Mouse (Mus musculus): Measurements from ENCODE around the gene Lgr5. TPM values are rescaled to one million over a fixed set of nuclear protein-coding genes. Genes with fewer than 3 reads are reported as not detected.

The Lgr5 gene
- polyA plus RNA-seq, 1 experiment from 2014 or later = 2.3 TPM

DNA sequence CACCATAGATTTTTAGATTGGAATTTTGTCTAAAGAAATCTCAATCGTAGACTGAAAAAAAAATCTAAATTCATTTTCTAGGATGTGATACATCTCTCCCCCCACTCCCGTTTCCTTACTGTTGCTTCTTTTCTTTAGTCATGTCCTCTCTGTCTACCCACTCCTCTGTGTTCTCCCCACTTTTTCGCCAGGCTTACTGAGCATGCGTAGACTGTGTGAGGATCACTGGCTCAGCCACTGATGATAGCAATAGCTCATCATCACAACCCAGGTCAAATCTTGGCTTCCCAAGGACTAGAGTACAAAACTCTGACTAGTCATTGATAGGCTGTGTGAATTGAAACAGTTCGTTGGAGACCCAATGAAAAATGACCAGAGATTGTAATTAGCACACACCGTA is 6.1 kb upstream of the Lgr5 start:
- WGBS = 81% methylated on average over 6 of the region's 6 CpGs

GRCm38 (mm10) chr10:115593221-115593620 is 5.6 kb upstream of the Lgr5 start:
- Histone ChIP-seq H3K4me3 (ENCODE audit: low read length) (no peak overlapping the region), H3K4me1 (replicated peaks; ENCODE audit: control insufficient read depth, insufficient read depth, low read length) (peaks cover under 1% of the 10 kb centered on the region; the same call in 1 of the 2 replicates), H3K27ac (ENCODE audit: low read length) (no peak overlapping the region), H3K36me3 (ENCODE audit: control insufficient read depth, insufficient read depth, low read length) (no peaks in the 10 kb centered on the region), H3K9ac (ENCODE audit: low read length) (no peak overlapping the region), H3K27me3 (ENCODE audit: control insufficient read depth, insufficient read depth, low read depth, low read length) (peaks cover 6% of the 10 kb centered on the region), H3K4me2 (ENCODE audit: low read depth, low read length) (no peak overlapping the region), H3K9me3 (ENCODE audit: control insufficient read depth, low read length) (no peaks in the 10 kb centered on the region)
- WGBS = 50% methylated on average over 11 of the region's 11 CpGs
- ATAC-seq (ENCODE audit: low read depth) = no peak

More for the DNA sequence above, 6.1 kb upstream of the Lgr5 start:
- peaks cover 5% of the 10 kb centered on the region; the same call in 1 of the 2 replicates for H3K27me3 ChIP-seq (ENCODE audit: control insufficient read depth, insufficient read depth, low read depth, low read length)
- no peak overlapping the region for H3K9ac ChIP-seq (ENCODE audit: low read length)
- no peak overlapping the region for H3K4me3 ChIP-seq (ENCODE audit: low read length)
- H3K27ac ChIP-seq (ENCODE audit: low read length) = no peak overlapping the region
- H3K36me3 ChIP-seq (ENCODE audit: control insufficient read depth, insufficient read depth, low read length) = no peaks in the 10 kb centered on the region
- H3K9me3 ChIP-seq (ENCODE audit: control insufficient read depth, low read length) = no peaks in the 10 kb centered on the region
- no peak for ATAC-seq (ENCODE audit: low read depth)
- H3K4me2 ChIP-seq (ENCODE audit: low read depth, low read length) = no peak overlapping the region
- H3K4me1 ChIP-seq (replicated peaks; ENCODE audit: control insufficient read depth, insufficient read depth, low read length) = no peaks in the 10 kb centered on the region

DNA sequence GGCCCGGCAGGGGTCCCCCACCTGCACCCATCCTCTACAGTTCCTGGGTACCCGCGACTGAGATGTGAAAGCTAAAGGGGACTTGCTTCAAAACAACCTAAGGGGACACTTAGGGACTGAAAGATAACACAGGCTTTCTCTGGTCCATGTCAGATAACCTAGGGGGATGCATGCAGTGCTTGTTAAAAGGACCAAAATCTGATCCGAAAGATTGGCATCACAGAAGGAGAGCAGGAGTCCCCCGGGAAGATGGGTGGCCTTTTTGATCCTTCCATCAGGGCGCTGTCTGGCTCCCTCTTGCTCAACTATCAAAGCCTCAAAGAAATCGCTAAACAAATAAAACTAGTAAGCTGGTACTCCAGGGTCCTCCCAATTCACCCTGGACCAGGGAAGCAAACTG is 399 bp upstream of the Lgr5 start:
- Histone ChIP-seq H3K36me3 (ENCODE audit: control insufficient read depth, insufficient read depth, low read length) (no peaks in the 10 kb centered on the region), H3K27ac (ENCODE audit: low read length) (no peak overlapping the region), H3K27me3 (ENCODE audit: control insufficient read depth, insufficient read depth, low read depth, low read length) (peaks cover 35% of the 10 kb centered on the region), H3K4me2 (ENCODE audit: low read depth, low read length) (peak overlapping the region; percentile 98), H3K4me3 (ENCODE audit: low read length) (peak overlapping the region; percentile 57), H3K9ac (ENCODE audit: low read length) (0 out of 2 replicates have a peak overlapping the region, but pooled peaks have one; percentile 39), H3K9me3 (ENCODE audit: control insufficient read depth, low read length) (no peaks in the 10 kb centered on the region), H3K4me1 (replicated peaks; ENCODE audit: control insufficient read depth, insufficient read depth, low read length) (peaks cover 10% of the 10 kb centered on the region)
- ATAC-seq (ENCODE audit: low read depth) = no peak
- 2% methylated on average over 7 of the region's 7 CpGs for WGBS

DNA sequence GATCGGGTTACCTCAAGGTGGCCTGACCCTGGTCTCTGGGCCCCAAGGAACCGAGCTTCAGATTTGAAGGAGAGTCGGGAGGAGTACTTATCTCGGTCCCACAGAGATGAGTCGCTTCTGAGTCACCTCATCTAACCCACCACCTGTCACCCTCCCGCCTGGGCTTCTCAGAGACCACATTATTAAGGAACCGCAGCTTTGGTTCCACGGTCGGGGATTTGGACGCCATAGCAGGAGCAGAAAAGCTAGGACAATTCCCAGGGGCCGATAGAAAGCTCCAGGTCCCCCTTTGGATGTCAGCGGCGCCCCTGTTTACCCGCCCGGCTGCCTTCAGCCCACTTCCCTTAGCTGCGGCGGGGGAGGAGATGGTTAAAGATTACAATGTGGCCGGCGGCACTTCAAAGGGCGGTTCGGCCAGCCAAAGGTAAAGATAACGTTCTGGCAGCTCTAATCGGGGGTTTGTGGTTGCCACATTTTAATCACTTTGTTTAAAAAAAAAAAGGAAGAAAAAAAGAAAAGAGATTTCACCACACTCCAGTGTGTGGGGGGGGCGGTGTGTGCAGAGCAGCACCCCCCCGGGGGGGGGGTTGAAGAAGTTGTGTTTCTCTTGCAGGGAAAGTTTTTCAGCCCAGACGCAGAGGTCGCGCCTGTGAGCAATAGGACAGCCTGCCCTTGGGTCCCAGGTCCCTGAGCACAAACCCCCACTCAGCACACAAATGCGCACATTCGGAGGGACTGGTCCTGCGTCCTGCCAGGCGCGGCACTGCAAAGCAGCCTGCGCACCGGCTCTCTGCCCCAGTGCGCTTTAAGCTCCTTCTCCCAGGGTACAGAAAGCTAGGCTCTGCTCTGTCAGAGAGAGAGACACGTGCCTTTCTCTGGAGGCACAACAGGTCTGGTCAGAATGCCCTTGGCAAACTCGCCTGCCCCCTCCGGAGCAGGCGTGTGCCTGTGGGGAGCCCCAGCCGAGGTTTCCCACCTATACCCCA is 1.0 kb downstream of the Lgr5 start:
- no peaks in the 10 kb centered on the region for H3K36me3 ChIP-seq (ENCODE audit: control insufficient read depth, insufficient read depth, low read length)
- peak overlapping the region; percentile 98 for H3K4me2 ChIP-seq (ENCODE audit: low read depth, low read length)
- peaks cover 10% of the 10 kb centered on the region for H3K4me1 ChIP-seq (replicated peaks; ENCODE audit: control insufficient read depth, insufficient read depth, low read length)
- H3K27me3 ChIP-seq (ENCODE audit: control insufficient read depth, insufficient read depth, low read depth, low read length) = peaks cover 40% of the 10 kb centered on the region
- H3K4me3 ChIP-seq (ENCODE audit: low read length) = peak overlapping the region; percentile 57
- WGBS = under 1% methylated on average over 41 of the region's 41 CpGs
- peak; percentile 77 for ATAC-seq (ENCODE audit: low read depth)
- H3K27ac ChIP-seq (ENCODE audit: low read length) = no peak overlapping the region
- H3K9me3 ChIP-seq (ENCODE audit: control insufficient read depth, low read length) = no peaks in the 10 kb centered on the region
- H3K9ac ChIP-seq (ENCODE audit: low read length) = no peak overlapping the region; the same call in 1 of the 2 replicates

- peak overlapping the region; percentile 98 for H3K4me2 ChIP-seq (ENCODE audit: low read depth, low read length)
- no peaks in the 10 kb centered on the region for H3K36me3 ChIP-seq (ENCODE audit: control insufficient read depth, insufficient read depth, low read length)
- H3K9me3 ChIP-seq (ENCODE audit: control insufficient read depth, low read length) = no peaks in the 10 kb centered on the region
- no peak overlapping the region for H3K27ac ChIP-seq (ENCODE audit: low read length)
- under 1% methylated on average over 21 of the region's 21 CpGs for WGBS
- H3K4me1 ChIP-seq (replicated peaks; ENCODE audit: control insufficient read depth, insufficient read depth, low read length) = peaks cover 10% of the 10 kb centered on the region
- ATAC-seq (ENCODE audit: low read depth) = no peak
- H3K4me3 ChIP-seq (ENCODE audit: low read length) = peak overlapping the region; percentile 57
- H3K27me3 ChIP-seq (ENCODE audit: control insufficient read depth, insufficient read depth, low read depth, low read length) = peaks cover 43% of the 10 kb centered on the region
- H3K9ac ChIP-seq (ENCODE audit: low read length) = no peak overlapping the region
These were observed 1.9 kb downstream of the Lgr5 start for GRCm38 (mm10) chr10:115585491-115586245.

DNA sequence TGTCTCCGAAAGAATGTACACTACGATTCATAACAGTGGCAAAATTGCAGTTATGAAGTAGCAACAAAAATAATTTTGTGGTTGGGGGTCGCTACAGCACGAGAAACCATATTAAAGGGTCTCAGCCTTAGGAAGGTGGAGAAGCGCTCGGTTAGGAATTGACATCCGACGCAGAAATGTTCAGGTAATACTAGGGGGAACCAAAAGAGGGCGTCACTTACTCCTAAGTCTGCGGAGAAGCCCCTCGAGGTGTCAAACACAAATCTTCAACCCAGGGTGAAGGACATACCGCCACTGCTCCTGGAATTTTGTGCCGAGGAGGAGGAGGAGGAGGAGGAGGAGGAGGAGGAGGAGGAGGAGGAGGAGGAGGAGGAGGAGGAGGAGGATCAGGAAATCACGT is 2.9 kb downstream of the Lgr5 start:
- Histone ChIP-seq H3K4me2 (ENCODE audit: low read depth, low read length) (no peak overlapping the region), H3K9ac (ENCODE audit: low read length) (no peak overlapping the region), H3K4me3 (ENCODE audit: low read length) (no peak overlapping the region), H3K4me1 (replicated peaks; ENCODE audit: control insufficient read depth, insufficient read depth, low read length) (peaks cover 11% of the 10 kb centered on the region), H3K27me3 (ENCODE audit: control insufficient read depth, insufficient read depth, low read depth, low read length) (peaks cover 47% of the 10 kb centered on the region), H3K36me3 (ENCODE audit: control insufficient read depth, insufficient read depth, low read length) (no peaks in the 10 kb centered on the region), H3K27ac (ENCODE audit: low read length) (no peak overlapping the region), H3K9me3 (ENCODE audit: control insufficient read depth, low read length) (no peaks in the 10 kb centered on the region)
- 25% methylated on average over 13 of the region's 14 CpGs for WGBS
- no peak for ATAC-seq (ENCODE audit: low read depth)

- H3K9ac ChIP-seq (ENCODE audit: low read length) = no peak overlapping the region
- ATAC-seq (ENCODE audit: low read depth) = no peak
- H3K27ac ChIP-seq (ENCODE audit: low read length) = no peak overlapping the region
- no peak overlapping the region for H3K4me3 ChIP-seq (ENCODE audit: low read length)
- H3K9me3 ChIP-seq (ENCODE audit: control insufficient read depth, low read length) = no peaks in the 10 kb centered on the region
- no peaks in the 10 kb centered on the region for H3K36me3 ChIP-seq (ENCODE audit: control insufficient read depth, insufficient read depth, low read length)
- peaks cover 39% of the 10 kb centered on the region for H3K27me3 ChIP-seq (ENCODE audit: control insufficient read depth, insufficient read depth, low read depth, low read length)
- H3K4me2 ChIP-seq (ENCODE audit: low read depth, low read length) = no peak overlapping the region
- peaks cover 11% of the 10 kb centered on the region for H3K4me1 ChIP-seq (replicated peaks; ENCODE audit: control insufficient read depth, insufficient read depth, low read length)
- 86% methylated on average over 3 of the region's 3 CpGs for WGBS
These were observed 4.5 kb downstream of the Lgr5 start for GRCm38 (mm10) chr10:115583071-115583470.

- WGBS = 58% methylated on average over 9 of the region's 9 CpGs
- no peaks in the 10 kb centered on the region for H3K9me3 ChIP-seq (ENCODE audit: control insufficient read depth, low read length)
- no peaks in the 10 kb centered on the region for H3K36me3 ChIP-seq (ENCODE audit: control insufficient read depth, insufficient read depth, low read length)
- no peak overlapping the region for H3K27ac ChIP-seq (ENCODE audit: low read length)
- no peak for ATAC-seq (ENCODE audit: low read depth)
- peaks cover 28% of the 10 kb centered on the region for H3K27me3 ChIP-seq (ENCODE audit: control insufficient read depth, insufficient read depth, low read depth, low read length)
- H3K9ac ChIP-seq (ENCODE audit: low read length) = no peak overlapping the region
- H3K4me2 ChIP-seq (ENCODE audit: low read depth, low read length) = no peak overlapping the region
- no peak overlapping the region for H3K4me3 ChIP-seq (ENCODE audit: low read length)
- H3K4me1 ChIP-seq (replicated peaks; ENCODE audit: control insufficient read depth, insufficient read depth, low read length) = peaks cover 3% of the 10 kb centered on the region
These were observed 5.6 kb downstream of the Lgr5 start for GRCm38 (mm10) chr10:115581971-115582370.

GRCm38 (mm10) chr10:115579494-115579893 is 8.1 kb downstream of the Lgr5 start:
- no peaks in the 10 kb centered on the region for H3K36me3 ChIP-seq (ENCODE audit: control insufficient read depth, insufficient read depth, low read length)
- no peak overlapping the region for H3K4me2 ChIP-seq (ENCODE audit: low read depth, low read length)
- H3K27me3 ChIP-seq (ENCODE audit: control insufficient read depth, insufficient read depth, low read depth, low read length) = peaks cover 21% of the 10 kb centered on the region
- H3K9me3 ChIP-seq (ENCODE audit: control insufficient read depth, low read length) = no peaks in the 10 kb centered on the region
- no peak overlapping the region for H3K9ac ChIP-seq (ENCODE audit: low read length)
- no peak for ATAC-seq (ENCODE audit: low read depth)
- peaks cover 2% of the 10 kb centered on the region; the same call in 1 of the 2 replicates for H3K4me1 ChIP-seq (replicated peaks; ENCODE audit: control insufficient read depth, insufficient read depth, low read length)
- no peak overlapping the region for H3K27ac ChIP-seq (ENCODE audit: low read length)
- 16% methylated on average over 7 of the region's 7 CpGs for WGBS
- no peak overlapping the region for H3K4me3 ChIP-seq (ENCODE audit: low read length)

Data from lung, embryonic 16.5 days (tissue).